Mouse (Mus musculus) layer of hippocampus, adult 9-10 months (tissue): Measurements from ENCODE around the gene Rhobtb1.

Source experiments
- DNase-seq: peaks from one replicate; pipeline ENCODE4 v3.0.0; 2022; ENCODE audit warnings: low spot score

The Rhobtb1 gene

GRCm38 (mm10) chr10:69210659-69211058, 59.4 kb downstream of the Rhobtb1 start:
- no peak for DNase-seq

- no peak for DNase-seq
These were observed 60.3 kb downstream of the Rhobtb1 start for GRCm38 (mm10) chr10:69211560-69211959.

DNA sequence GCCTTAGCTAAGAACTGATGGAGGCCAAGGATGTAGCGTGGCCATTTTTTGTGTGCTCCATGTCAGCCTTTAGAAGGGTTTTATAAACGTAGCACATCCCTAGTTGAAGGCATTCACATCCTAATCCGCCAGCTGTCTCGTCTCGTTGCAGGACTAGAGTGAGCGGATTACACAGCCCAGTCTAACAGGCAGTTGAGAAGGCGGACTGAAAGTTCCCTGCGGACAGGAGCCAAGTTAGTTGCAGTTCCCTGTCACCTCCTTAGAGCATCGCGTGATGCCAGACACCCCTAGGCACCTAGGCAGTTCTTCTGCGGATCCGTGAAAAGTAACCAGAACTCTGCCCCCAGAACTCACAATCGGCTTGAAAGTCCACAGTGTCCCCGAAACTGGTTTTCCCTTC, 60.7 kb downstream of the Rhobtb1 start:
- DNase-seq, result no peak

DNA sequence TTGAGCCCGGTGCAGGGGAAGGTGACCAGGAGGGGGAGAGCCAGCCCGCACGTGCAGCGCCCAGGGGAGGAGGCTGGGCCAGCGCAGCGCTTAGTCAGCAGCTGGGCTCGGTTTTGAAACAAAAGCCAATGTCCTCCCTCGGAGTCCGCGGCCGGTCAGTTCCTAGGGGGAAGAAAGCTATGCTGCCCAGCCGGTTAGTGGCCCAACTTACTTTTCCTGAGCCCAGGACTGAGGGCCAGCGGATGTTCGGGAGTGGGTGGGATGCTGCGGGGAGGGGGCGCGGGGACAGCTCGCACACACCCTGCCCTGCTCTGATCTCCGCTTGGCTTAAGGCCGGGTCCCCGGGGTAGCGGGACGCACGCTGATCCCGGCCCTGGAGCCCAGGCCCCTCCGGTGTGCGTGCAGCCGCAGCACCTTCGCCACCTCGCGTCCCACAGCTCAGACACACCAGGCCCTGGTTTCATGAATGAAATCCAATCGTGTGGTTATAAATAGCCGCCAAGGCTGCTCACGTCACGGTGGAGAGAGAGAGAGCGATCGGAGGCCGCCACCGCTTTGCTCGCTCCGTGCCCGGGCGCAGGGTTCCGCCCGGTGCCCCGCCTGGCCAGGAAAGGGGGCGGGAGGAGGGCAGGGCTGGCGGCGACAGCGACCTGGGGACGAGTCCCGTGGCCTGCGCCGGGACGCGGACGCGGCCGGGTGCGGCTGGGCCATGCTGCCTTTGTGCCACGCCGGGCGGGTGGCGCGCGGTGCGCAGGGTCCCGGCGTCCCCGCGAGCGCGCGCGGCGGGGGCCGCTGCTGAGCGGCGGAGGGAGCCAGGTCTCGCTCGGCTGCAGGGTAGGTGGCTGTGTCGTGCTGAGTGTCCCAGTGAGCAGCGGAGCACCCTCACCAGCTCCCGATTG, 61.6 kb downstream of the Rhobtb1 start, which contains the start of gene A930033H14Rik:
A930033H14Rik (minus strand) TSS at position 557 of the 899 bp plus-strand sequence.
- peak; percentile 25 for DNase-seq

DNA sequence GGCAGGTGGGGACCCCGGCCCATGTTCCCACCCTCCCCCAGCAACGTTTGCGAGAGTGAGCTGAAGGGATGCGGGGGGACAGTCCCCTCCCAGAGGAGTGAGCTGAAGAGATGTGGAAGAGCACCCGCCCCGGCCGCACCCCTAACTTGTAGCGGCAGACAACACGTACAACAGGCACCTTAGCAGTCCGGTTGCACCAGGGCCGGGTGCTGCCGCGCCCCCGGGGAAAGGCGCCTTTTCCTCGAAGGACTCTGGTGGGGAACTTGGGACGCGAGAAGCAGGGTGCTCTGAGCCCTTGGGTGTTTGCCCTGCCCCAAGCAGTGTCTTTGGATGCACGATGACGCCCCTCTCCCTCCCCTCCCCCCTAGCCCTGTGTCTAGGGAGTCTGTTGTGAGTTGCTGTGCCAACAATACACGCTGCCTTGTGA, 62.2 kb downstream of the Rhobtb1 start:
- no peak for DNase-seq

DNA sequence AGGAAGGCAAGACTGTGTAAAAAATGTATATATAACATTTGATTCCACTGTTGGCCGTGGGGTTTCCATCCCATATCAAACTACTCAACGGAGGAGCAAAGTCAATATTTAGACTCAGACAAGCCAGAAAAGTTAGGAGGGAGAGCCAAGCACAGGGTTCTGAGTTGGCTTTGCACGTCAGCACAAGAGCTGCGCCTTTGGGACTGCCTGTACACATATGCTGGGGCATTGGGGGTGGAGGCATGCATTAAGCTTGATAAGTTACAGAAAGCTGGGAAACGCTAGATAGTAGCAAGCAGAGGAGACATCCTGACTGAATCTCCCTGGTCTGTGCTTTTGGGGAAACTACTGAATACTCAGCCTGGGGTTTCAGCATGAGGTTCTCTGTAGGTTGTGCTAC, 62.8 kb downstream of the Rhobtb1 start:
- no peak for DNase-seq

- no peak for DNase-seq
These were observed 66.0 kb downstream of the Rhobtb1 start for GRCm38 (mm10) chr10:69217127-69217690.

DNA sequence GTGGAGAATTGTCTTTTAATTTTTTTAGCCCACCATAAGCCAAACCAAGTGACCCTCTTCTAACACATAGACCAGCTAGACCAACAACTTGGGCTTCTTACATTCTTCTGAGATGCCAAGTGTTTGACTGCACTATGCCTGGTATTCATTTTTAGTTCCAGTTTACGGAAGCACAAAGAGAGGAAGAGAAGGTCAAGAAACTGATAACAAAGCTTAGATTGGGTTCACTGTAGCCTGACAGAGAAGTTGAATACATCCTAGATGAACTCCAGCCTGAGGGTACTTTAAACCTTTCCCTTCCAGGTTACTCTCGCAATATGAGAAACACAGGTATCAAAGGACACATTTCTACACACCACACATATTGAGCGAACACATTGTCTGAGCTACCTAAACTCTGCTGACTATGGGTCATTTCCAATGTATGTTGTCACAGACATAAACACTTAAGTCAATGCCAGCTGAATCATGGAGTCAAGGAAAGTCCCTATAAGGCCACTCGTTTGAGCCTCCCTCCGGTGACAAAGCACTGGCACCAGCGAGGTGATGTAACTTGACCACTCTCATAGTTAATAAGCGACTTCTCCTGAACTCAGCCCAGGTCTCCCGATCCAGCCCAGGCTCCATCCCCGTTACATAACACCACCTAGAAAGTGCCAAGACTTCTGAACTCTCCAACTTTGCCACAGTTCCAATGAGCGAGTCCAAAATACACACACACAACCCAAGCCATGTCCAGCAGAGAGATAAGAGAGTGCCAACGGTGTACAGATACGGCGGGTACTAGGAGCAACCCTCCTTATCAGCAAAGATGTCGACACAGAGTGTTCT, 67.4 kb downstream of the Rhobtb1 start:
- no peak for DNase-seq

- no peak for DNase-seq
These were observed 68.0 kb downstream of the Rhobtb1 start for GRCm38 (mm10) chr10:69219289-69219626.

DNA sequence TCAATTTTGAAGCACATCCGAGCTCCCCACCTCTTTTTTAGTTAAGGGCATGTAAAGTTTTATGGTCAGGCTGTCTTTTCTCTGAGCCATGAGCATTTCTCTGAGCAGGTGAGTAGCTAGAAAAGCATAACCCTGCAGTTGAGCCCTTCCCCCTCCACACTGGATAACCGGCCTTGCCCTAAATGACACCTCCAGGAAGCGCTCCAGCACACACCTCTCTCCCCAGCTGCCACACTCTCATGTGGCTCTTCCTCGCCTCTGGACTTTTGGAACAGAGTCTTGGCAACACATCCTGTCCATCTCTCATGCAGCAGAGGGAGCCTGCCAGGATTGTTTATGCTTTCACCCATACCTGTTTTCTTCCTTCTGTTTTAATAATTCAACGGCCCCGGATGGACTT, 69.1 kb downstream of the Rhobtb1 start:
- no peak for DNase-seq

GRCm38 (mm10) chr10:69221148-69221547, 69.9 kb downstream of the Rhobtb1 start:
- DNase-seq, result no peak

DNA sequence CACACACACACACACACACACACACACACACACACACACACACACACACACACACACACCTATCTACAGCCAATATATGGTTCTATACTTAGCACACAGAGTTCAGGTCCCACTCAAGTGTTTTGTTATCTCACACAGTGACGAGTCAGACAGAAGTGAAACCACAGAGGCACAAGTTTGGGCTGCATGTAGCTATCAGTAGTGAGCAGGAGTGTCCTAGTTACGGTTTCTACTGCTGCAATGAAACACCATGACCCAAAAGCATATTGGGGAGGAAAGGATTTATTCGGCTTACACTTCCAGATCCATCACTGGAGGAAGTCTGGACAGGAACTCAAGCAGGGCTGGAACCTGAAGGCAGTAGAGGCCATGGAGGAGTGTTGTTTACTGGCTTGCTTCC, 70.7 kb downstream of the Rhobtb1 start:
- DNase-seq, result no peak

- DNase-seq, result no peak
These were observed 72.0 kb downstream of the Rhobtb1 start for GRCm38 (mm10) chr10:69223232-69223631.

DNA sequence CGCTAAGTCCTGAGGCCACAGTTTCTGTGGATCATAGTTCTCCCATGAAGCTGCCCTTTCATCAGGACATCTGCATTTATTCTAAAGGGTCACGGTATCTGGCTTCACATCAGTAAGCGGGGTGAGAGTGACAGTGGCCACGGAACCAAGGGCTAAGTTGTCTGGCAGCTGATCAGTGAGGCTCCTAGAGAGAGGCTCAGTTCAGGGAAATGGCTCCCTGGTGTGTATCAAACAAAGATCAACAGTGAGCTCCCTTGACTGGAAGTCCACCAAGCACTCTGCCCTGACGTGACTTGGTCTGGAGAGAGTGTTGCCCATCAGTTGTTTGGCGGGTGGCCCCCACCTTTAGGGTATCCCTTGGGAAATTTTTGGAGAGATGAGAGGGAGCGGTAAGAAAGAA, 73.0 kb downstream of the Rhobtb1 start:
- no peak for DNase-seq

- no peak for DNase-seq
These were observed 74.2 kb downstream of the Rhobtb1 start for GRCm38 (mm10) chr10:69225471-69225870.

GRCm38 (mm10) chr10:69225951-69226350, 74.7 kb downstream of the Rhobtb1 start:
- DNase-seq, result no peak

DNA sequence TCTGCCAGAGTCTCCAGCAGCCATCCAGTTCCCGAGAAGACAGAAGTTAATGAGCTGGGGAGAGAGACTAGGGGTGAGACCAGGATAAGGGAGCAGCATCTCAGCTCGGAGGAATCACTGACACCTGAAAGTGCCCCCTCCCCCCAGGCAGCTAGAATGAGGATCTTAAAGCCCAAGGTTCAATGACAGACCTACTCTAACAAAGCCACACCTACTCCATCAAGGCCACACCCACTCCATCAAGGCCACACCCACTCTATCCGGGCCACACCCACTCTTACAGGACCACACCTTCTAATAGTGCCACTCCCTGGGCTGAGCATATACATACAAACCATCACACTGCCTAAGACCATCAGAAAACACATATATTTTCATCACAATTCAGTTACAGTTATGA, 86.0 kb downstream of the Rhobtb1 start:
- DNase-seq, result no peak

- DNase-seq, result no peak
These were observed 86.5 kb downstream of the Rhobtb1 start for GRCm38 (mm10) chr10:69237781-69238180.

GRCm38 (mm10) chr10:69238311-69238710, 87.1 kb downstream of the Rhobtb1 start:
- no peak for DNase-seq

DNA sequence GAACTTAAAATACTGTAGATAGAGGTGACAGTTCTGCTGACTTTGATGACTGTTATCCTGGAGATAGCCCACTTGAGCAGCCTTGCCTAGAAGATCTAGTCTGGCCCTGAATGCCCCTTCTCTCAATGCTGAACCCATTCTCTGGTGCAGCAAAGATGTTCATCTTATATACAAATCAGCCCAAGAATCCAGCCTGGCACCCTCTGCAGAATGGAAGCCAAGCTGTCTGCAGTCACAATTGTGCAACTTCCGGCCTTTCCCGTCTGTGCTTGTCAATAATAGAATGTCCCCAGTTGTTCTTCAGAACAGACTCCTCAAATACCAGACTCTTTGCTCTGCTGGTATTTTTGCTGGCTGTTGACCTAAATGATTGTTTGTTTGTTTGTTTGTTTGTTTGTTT, 89.3 kb downstream of the Rhobtb1 start:
- peak; percentile 31 for DNase-seq

DNA sequence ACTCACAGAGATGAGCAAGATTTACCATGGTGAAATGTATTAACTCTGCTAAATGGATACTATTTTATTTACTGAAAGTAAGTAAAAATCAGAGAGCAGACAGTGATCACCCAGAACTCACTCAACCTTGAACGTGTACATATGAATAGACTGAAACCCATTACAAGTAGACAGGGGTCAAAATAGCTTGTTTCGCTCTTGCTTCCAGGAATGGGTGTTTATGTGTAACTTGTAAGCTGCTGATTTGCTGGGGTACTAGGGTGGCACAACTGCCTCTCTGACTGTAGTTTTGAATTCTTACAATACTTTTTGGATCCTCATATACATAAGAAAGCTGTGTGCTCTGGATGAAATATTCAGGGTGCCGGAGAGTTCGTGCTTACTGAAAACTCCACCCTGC, 93.9 kb downstream of the Rhobtb1 start:
- DNase-seq, result no peak

DNA sequence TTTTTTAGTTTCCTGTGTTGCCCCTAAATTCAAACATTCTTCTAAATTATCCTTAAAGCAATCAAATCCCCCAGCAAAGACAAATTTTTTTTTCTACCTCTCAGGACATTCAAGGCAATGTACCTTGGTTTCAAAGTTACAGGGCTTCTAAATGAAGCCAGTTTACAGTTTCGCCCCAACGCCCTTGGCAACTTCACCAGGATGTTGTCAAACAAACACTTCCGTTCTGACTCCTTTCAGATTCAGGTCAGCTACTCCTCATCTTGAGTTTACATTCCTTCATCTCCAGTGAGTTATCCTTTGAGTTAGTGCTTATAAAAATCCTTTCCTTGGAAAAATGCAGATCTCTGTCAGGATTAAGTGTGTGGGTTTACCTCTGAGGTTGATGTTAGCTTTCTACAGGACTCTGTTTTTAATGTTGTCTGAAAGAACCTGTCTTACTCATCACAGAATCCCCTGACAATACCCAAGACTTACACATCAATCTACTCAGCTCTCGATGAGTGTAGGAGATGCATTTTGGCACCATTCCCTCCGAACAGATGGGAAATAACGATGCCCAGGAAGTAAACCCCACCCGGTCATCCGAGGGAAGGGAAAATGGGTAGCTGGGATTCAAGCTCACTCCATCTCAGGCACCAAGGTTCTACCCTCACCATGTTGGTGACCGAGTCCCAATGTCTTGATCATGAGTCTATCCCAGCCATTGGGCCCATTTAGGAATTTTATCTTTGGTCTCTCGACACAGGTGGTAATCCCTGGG, 94.9 kb downstream of the Rhobtb1 start:
- no peak for DNase-seq
